Mouse (Mus musculus) CD4-positive, CD25-positive, alpha-beta regulatory T cell, adult 2 months (primary cell): Measurements from ENCODE around the gene Olfr788.

Experiments
- DNase-seq: peaks from one replicate; pipeline ENCODE4 v3.0.0-alpha.2; 2012; ENCODE audit warnings: low read depth, low spot score

Olfr788 gene

DNA sequence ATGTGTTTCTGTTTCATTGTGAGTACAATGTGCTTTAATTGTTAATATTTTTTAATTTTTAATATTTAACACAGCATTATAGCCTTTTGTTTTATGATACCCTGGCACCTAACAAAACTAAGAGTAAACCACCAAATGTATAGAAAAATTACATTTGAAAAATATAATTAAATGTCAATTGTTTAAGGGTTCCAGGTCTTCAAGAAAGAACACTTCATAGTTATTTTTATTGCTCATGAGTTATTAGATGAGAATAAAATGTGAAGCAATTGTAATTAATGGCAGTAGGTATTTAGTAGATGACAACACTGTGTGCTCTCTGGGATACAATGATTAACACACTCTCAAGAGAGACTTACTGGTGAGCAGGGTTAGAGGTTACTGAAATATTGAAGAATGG lies at the start of gene Olfr788:
TSS of gene Olfr788 (plus strand) at position 301 of the 400 bp plus-strand sequence.
- DNase-seq = no peak

DNA sequence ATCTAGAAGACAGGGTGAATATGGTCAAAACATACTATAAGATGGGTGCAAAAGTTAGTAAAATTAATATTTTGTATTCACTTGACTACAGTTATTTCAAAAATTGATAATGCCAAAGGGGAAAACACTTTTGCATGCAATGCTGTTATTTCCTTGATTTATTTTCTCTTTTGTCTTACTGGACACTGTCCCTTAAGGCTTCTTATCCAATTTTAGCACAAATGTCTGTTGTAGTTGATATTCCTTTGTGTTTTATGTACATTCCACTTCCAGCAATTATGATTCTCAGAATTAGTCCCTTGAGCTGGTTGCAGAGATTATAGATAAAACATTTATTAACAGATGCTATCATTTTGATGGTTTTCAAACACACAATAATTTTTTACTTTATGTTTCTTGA lies 43.8 kb upstream of the Olfr788 start, which contains the start of gene Olfr786:
TSS of gene Olfr786 (plus strand) at position 301 of the 400 bp plus-strand sequence.
- DNase-seq = no peak

DNA sequence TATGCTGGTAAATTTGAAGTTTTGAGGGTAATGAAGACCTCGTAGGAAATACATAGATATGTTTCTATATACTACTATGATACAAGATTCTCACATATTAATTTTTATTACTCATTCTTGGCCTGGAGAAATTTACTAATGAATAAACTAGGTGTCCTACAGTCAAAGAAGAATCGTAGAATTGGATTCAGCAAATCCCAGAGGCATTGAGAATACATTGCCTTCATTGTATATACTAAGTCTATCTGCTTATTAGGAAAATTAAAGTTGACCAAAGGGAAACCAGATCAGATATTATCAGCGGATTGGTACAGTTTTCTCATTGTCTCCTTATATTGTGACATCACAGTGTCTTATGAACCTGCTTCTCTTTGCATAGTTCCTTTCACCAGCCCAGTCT lies 9.2 kb upstream of the Olfr788 start, which contains the start of gene Olfr787:
TSS of gene Olfr787 (plus strand) at position 301 of the 400 bp plus-strand sequence.
- no peak for DNase-seq

DNA sequence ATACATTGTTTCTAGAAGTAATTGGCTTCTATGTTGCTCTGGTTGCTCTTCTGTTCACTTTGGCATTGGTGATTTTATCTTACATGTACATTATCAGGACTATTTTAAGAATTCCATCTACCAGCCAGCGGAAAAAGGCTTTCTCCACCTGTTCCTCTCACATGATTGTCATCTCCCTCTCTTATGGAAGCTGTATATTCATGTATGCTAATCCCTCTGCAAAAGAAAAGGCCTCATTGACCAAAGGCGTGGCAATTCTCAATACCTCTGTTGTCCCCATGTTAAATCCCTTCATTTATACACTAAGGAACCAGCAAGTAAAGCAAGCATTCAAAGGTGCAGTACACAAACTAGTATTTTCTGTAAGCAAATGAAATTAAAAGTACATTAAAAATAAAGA lies 2.5 kb downstream of the Olfr788 start:
- no peak for DNase-seq

DNA sequence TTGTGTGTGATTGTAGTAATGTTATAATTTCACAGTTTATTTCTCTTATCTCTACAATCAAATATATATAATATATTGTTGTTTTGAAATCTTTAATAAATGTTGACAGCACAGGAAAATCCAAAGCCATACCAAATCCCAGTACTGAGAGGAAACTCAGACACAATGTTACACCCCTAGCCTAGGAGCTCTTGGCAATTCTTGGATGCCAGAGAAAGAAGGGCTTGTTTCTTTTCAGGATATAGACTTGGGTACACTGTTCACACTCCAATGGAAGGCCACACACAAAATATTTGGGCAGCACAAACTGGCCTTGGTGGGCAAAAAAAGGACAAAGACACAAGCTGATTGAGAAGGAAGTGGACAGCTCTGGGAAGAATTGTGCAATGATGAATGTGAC lies 2.9 kb downstream of the Olfr788 start:
- DNase-seq = no peak

DNA sequence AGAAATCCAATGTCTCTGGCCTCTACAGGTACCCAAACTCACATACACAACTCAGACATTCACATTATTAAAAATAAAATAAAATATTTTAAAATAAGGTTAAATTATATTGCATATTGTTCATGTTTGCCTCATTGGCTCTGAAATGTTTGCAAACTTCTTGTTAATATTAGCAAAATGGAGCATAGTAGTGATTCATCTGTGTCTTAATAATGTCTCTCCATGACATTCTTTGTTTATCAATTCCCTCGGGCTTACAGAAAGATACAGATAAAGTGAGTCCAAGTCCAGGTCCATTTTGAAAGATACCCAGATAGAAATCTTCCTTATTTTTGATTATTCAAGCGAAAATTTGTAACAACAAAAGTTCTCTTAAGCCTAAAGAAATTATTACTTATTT lies 13.7 kb downstream of the Olfr788 start, which contains the start of gene Olfr789:
TSS of gene Olfr789 (plus strand) at position 301 of the 400 bp plus-strand sequence.
- no peak for DNase-seq

DNA sequence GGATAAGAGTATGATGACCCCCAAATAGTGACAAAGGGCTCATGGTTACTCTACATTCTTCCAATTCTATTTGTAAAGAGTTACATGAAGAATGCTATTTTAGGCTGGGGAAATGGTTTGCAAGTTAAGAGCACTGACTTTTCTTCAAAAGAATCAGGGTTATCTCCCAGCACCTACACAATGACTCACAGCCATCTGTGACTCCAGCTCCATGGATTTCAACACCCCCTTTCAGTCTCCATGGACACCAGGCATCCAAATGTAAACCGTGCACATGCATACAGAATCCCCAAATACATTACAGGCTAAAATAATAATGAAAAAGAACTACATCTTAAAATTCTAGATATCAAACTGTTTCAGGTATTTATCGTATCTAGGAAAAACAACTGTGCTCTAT lies 19.3 kb downstream of the Olfr788 start:
- no peak for DNase-seq

DNA sequence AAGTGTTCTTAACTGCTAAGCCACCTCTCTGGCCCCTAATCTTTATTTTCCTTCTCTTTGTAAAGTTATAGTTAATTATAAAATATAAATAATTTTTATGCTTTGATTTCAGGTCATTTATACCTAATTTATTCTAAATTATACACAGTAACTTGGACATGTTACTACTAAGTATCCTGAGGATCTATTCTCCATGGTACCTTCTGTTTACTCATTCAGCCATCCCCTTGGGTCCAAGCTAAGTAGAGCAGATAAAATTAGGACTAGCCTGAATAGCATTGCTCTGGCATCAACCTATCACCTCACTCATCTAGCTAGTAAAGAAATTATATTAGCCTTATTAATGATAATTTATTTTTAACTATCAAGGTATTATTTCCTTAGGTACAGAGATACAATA lies 27.4 kb downstream of the Olfr788 start, which contains the start of gene Olfr790:
TSS of gene Olfr790 (plus strand) at position 301 of the 400 bp plus-strand sequence.
- no peak for DNase-seq

DNA sequence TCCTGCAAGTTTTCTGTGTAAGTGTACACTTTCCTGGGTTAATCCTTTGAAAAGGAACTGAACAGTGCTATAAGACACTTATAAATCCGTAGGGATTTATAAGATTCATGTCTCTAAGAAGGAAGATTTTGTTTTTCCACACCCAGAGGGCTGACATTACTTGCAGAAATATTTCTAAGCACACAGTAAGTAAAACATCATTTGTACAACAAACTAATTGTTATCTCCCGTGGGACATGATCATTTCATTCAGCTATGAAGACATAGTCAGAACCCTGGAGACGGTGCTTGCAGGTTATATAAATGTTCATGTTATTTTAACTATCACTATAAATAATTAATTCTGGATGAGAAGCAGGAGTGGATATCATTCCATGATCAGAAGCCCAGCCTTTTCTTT lies 50.7 kb downstream of the Olfr788 start, which contains the start of gene Olfr791:
TSS of gene Olfr791 (plus strand) at position 301 of the 400 bp plus-strand sequence.
- no peak for DNase-seq
